Mouse (Mus musculus) left cerebral cortex, adult 11 months (tissue): ENCODE results near the gene Tmem164.

ENCODE experiments used
- DNase-seq: peaks from one replicate; pipeline ENCODE4 v3.0.0; 2022; ENCODE audit warnings: low spot score

The Tmem164 gene

GRCm38 (mm10) chrX:142750775-142751174, 69.6 kb downstream of the Tmem164 start:
- DNase-seq, result no peak

- no peak for DNase-seq
Measured at GRCm38 (mm10) chrX:142755542-142755941, 74.3 kb downstream of the Tmem164 start.

- no peak for DNase-seq
Measured at GRCm38 (mm10) chrX:142760415-142760814, 79.2 kb downstream of the Tmem164 start.

GRCm38 (mm10) chrX:142763337-142763736, 82.1 kb downstream of the Tmem164 start:
- no peak for DNase-seq

- no peak for DNase-seq
Measured at GRCm38 (mm10) chrX:142769698-142770097, 88.5 kb downstream of the Tmem164 start.

- DNase-seq, result no peak
Measured at GRCm38 (mm10) chrX:142773658-142774057, 92.5 kb downstream of the Tmem164 start.

GRCm38 (mm10) chrX:142776131-142776530, 94.9 kb downstream of the Tmem164 start:
- no peak for DNase-seq

- DNase-seq, result no peak
Measured at GRCm38 (mm10) chrX:142778638-142779037, 97.4 kb downstream of the Tmem164 start.

- DNase-seq, result no peak
Measured at GRCm38 (mm10) chrX:142786160-142787052, 105.2 kb downstream of the Tmem164 start.

GRCm38 (mm10) chrX:142792185-142792584, 111.0 kb downstream of the Tmem164 start:
- no peak for DNase-seq

GRCm38 (mm10) chrX:142794069-142794610, 112.9 kb downstream of the Tmem164 start:
- DNase-seq, result no peak

- peak; percentile 14 for DNase-seq
Measured at GRCm38 (mm10) chrX:142804596-142804995, 123.4 kb downstream of the Tmem164 start.

- DNase-seq, result no peak
Measured at GRCm38 (mm10) chrX:142806126-142806525, 124.9 kb downstream of the Tmem164 start.

GRCm38 (mm10) chrX:142806620-142807061, 125.4 kb downstream of the Tmem164 start:
- DNase-seq, result no peak

- peak; percentile 36 for DNase-seq
Measured at GRCm38 (mm10) chrX:142808411-142808810, 127.2 kb downstream of the Tmem164 start.

GRCm38 (mm10) chrX:142813146-142813545, 131.9 kb downstream of the Tmem164 start:
- DNase-seq, result no peak

- DNase-seq, result no peak
Measured at GRCm38 (mm10) chrX:142818057-142818682, 137.0 kb downstream of the Tmem164 start.

- DNase-seq, result no peak
Measured at GRCm38 (mm10) chrX:142821239-142821638, 140.0 kb downstream of the Tmem164 start.

GRCm38 (mm10) chrX:142821846-142822245, 140.6 kb downstream of the Tmem164 start:
- DNase-seq, result no peak

- DNase-seq, result no peak
Measured at GRCm38 (mm10) chrX:142825309-142825708, 144.1 kb downstream of the Tmem164 start.

- DNase-seq, result no peak
Measured at GRCm38 (mm10) chrX:142827644-142828043, 146.4 kb downstream of the Tmem164 start.

- no peak for DNase-seq
Measured at GRCm38 (mm10) chrX:142828184-142828908, 147.1 kb downstream of the Tmem164 start.
